Mouse (Mus musculus) limb, embryonic 12.5 days (tissue): ENCODE measurements around the gene Asb5. TPM values are rescaled to one million over a fixed set of nuclear protein-coding genes. Genes with fewer than 3 reads are reported as not detected.

ENCODE experiments used
- ATAC-seq: fragments of 200-750 bp; cut with Nextera tagmentation; 2 replicates; pipeline ENCODE4 v1.8.0; 2017; ENCODE audit warnings: low read depth, moderate TSS enrichment; ENCODE audit not compliant: insufficient number of reproducible peaks, insufficient read depth, low FRiP score, low TSS enrichment
- H3K27ac ChIP-seq: fragments of 300-500 bp; sonication (generic); 2 replicates; pipeline ENCODE4 v1.5.1; 2016; ENCODE audit warnings: mild to moderate bottlenecking, moderate library complexity
- H3K27me3 ChIP-seq: fragments of 300-500 bp; sonication (generic); 2 replicates; pipeline ENCODE4 v1.6.1; 2016; ENCODE audit warnings: mild to moderate bottlenecking, moderate library complexity
- H3K36me3 ChIP-seq: fragments of 300-500 bp; sonication (generic); 2 replicates; pipeline ENCODE4 v1.6.1; 2016; ENCODE audit warnings: mild to moderate bottlenecking, moderate library complexity
- H3K4me1 ChIP-seq: fragments of 300-500 bp; sonication (generic); replicated peaks from 2 replicates; pipeline ENCODE4 v1.6.1; 2016
- H3K4me2 ChIP-seq: fragments of 300-500 bp; sonication (generic); 2 replicates; pipeline ENCODE4 v1.6.1; 2016; ENCODE audit warnings: mild to moderate bottlenecking, moderate library complexity
- H3K4me3 ChIP-seq: fragments of 300-500 bp; sonication (generic); replicated peaks from 2 replicates; pipeline ENCODE4 v1.5.1; 2016; ENCODE audit warnings: mild to moderate bottlenecking
- H3K9ac ChIP-seq: fragments of 300-500 bp; sonication (generic); replicated peaks from 2 replicates; pipeline ENCODE4 v1.6.1; 2016; ENCODE audit warnings: mild to moderate bottlenecking, moderate library complexity
- H3K9me3 ChIP-seq: fragments of 300-500 bp; sonication (generic); 2 replicates; pipeline ENCODE4 v1.6.1; 2016; ENCODE audit warnings: mild to moderate bottlenecking, moderate library complexity
- WGBS: fragments of 180-500 bp; shearing (Covaris S2); methylation state at CpG from one replicate; pipeline ENCODE4 v1.1.7; 2016; 5-methylcytosine and 5-hydroxymethylcytosine counted together
- polyA plus RNA-seq: library from polyadenylated mRNA; unstranded; fragments of >200 nt; fragmentation: Nextera tagmentation; extraction: Ambion mirVana; gene quantifications from 2 replicates; pipeline ENCODE4 v1.2.1, GENCODE M21; 2016

Gene Asb5
- 8.5 and 9.4 TPM in 2 replicates for polyA plus RNA-seq

DNA sequence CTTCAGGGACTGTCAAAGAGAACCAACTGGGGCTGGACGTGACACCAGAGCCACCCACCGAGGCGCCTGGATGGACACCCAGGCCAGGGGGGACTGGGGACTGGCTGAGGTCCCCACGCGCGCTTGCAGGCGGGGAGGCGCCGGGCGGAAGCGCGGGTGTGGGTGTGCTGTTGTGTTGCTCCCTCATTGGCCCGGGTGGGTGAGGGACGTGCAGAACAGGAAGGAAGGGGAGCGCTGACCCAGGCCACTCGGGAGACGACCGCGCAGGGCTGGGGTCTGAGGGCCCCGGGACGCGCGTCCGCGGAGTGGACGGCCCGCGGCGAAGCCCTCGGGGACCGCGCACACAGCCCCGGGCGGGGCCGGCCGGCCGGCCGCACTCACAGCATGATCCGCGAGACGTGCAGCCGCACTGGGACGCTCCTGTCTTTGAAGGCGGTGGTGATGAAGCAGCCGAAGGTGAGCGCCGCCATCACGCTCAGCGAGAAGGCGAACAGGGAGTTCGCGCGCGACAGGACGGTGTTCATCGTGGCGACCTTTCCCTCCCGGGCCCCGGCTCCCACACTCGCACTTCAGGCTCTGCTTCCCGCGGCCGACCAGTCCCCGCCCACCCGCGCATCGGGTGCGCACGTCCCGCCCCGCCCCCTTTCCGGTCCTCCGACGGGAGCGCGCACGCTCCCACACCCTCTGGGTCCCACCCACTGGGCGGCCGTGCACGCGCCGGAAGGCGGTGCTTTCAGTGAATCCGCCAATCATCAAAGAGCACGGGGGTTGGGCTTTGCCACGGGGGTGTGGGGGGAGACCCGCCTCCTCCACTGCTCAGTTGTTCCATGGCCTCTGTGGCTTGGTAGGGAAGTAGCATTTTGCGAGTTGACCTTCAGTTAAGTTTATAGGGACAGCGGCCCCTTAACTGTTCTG is at the start of gene Asb5, which contains the start of gene Spcs3:
Gene Asb5 (plus strand): TSS at position 199 of the 915 bp plus-strand sequence.
Gene Spcs3 (minus strand): TSS at position 617 of the 915 bp plus-strand sequence.
- H3K27ac ChIP-seq = peak within 1 kb of the TSS; percentile 85
- no peaks in the 10 kb centered on the region for H3K27me3 ChIP-seq
- no peaks in the 10 kb centered on the region for H3K9me3 ChIP-seq
- H3K4me1 ChIP-seq = peaks cover 17% of the 10 kb centered on the region
- peak within 1 kb of the TSS; percentile 86 for H3K4me3 ChIP-seq
- ATAC-seq = peak; percentile 93
- peaks cover 13% of the 10 kb centered on the region; the same call in 1 of the 2 replicates for H3K36me3 ChIP-seq
- H3K4me2 ChIP-seq = peak within 1 kb of the TSS; percentile 65
- WGBS = under 1% methylated on average over 89 of the region's 89 CpGs
- H3K9ac ChIP-seq = peak within 1 kb of the TSS; percentile 89

DNA sequence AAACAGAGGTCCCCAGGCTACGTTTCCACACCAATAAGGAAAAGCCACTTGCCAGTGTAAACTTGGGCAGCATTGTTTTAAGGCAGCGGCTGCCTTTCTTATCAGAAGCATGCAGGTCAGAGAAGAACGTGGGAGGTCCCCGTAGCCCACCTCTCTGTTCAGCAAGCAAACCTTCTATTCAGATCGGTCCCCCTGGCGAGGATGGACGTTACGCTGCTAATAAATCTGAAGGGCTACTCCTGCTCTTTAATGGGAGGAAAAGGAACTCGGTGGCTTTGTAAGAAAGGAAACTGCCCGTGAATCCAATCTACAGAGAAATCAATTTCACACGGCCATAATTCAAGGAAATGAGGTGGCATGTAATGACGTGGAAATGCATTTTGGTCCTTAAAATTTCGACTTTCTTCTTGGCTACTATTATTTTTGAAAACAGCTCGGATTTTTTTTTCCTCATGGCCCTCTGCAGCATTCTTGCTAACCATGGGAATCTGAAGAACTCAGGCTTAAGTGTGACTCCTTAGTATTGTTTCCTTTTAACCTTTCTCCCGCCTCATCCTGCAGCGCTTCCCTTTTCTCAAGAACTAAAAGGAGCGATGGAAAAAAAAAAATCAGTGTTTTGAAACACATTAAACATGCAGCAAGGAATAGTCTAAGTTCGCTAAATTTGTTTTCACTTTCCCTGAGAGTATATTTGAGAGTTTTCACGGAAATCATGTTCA is 42.7 kb upstream of the Asb5 start:
- WGBS = 27% methylated on average over 19 of the region's 19 CpGs
- no peak for ATAC-seq
- Histone ChIP-seq H3K4me1 (0 out of 2 replicates have a peak, but pooled peaks cover 8% of the 10 kb centered on the region), H3K27ac (peak overlapping the region; percentile 35; the same call in 1 of the 2 replicates), H3K9ac (0 out of 2 replicates have a peak overlapping the region, but pooled peaks have one; percentile 34), H3K36me3 (no peaks in the 10 kb centered on the region), H3K27me3 (no peaks in the 10 kb centered on the region; the same call in 1 of the 2 replicates), H3K9me3 (no peaks in the 10 kb centered on the region), H3K4me2 (peak overlapping the region; percentile 49), H3K4me3 (peak overlapping the region; percentile 26)

DNA sequence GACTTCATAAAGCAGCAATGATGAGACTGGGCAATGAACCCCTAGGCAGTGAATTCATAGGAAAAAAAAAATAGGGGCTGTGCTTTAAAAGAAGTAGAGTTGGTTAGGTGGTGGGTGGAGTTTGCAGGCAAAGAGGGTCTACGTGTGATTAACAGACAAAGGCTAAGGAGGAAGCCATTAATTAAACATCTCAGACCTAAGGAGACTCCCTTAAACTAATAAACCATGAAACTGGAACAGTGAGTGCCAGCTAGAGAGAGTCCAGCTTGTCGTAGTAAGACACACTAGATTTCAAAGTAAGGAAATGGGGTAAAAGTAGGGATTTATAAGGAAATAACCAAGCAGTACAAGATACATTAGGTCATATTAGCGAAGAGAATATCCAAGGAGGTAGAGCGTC is 40.9 kb upstream of the Asb5 start:
- no peak overlapping the region for H3K4me2 ChIP-seq
- no peaks in the 10 kb centered on the region for H3K9me3 ChIP-seq
- no peak for ATAC-seq
- H3K9ac ChIP-seq = no peak overlapping the region
- H3K36me3 ChIP-seq = no peaks in the 10 kb centered on the region
- H3K4me3 ChIP-seq = no peak overlapping the region
- no peak overlapping the region for H3K27ac ChIP-seq
- no peaks in the 10 kb centered on the region; the same call in 1 of the 2 replicates for H3K27me3 ChIP-seq
- H3K4me1 ChIP-seq = 0 out of 2 replicates have a peak, but pooled peaks cover 8% of the 10 kb centered on the region
- 70% methylated on average over 4 of the region's 4 CpGs for WGBS

DNA sequence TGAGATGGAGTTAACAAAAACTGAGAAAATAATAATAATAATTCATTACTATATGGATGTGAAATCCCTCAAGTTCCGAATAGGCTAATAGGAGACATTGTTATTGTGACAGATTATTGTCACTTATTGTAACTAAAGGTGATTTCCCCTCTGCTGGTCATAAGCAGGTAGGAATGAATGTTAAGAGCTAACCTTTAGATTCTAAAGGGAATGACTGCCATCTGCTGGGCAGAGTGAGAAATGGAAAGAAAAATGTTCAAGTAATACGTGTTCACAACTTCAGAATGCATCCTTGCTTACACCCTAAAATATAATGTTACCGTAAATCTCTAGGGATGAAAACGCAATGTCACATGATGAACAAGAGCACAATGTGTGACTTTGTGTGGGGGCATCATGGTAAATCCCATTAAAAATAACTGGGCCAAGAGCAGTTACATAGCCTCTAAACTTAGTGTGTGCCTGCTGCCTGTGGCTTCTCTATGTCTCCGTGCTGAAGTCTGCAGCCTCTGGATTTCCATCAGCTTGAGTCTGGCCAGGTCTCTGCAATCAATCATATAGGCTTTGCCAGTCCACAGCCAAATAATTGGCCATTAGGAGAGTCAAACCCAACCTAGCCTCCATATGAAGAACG is 38.2 kb upstream of the Asb5 start:
- Histone ChIP-seq H3K4me1 (0 out of 2 replicates have a peak, but pooled peaks cover 8% of the 10 kb centered on the region), H3K27me3 (no peaks in the 10 kb centered on the region; the same call in 1 of the 2 replicates), H3K9ac (no peak overlapping the region), H3K9me3 (no peaks in the 10 kb centered on the region), H3K4me2 (peak overlapping the region; percentile 29), H3K4me3 (no peak overlapping the region), H3K36me3 (no peaks in the 10 kb centered on the region), H3K27ac (no peak overlapping the region)
- 11% methylated on average over 6 of the region's 6 CpGs for WGBS
- ATAC-seq = peak; percentile 44; the same call in 1 of the 2 replicates

DNA sequence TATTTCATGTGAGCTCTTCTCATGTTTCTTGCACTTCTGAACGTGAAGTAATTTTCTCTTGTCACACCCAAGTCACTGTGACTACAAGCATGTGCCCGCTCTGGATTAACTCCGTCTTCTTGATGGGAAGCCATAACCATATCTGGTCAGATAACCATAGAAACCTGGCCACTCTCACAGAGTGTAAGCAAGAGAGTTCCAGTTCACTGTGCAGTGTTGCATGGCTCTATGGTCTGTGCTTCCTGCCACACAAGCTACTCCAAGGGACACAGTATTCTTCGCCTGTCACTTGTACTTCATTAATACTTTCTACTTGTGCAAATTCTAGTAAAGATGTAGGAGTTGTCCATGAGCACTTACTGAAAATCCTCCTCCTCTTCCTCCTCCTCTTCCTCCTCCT is 37.4 kb upstream of the Asb5 start:
- H3K4me3 ChIP-seq = no peak overlapping the region
- H3K9me3 ChIP-seq = no peaks in the 10 kb centered on the region
- H3K4me1 ChIP-seq = 0 out of 2 replicates have a peak, but pooled peaks cover 4% of the 10 kb centered on the region
- H3K27ac ChIP-seq = no peak overlapping the region
- H3K4me2 ChIP-seq = no peak overlapping the region
- H3K36me3 ChIP-seq = no peaks in the 10 kb centered on the region
- no peak for ATAC-seq
- no peaks in the 10 kb centered on the region; the same call in 1 of the 2 replicates for H3K27me3 ChIP-seq
- 60% methylated on average over 4 of the region's 4 CpGs for WGBS
- H3K9ac ChIP-seq = no peak overlapping the region

DNA sequence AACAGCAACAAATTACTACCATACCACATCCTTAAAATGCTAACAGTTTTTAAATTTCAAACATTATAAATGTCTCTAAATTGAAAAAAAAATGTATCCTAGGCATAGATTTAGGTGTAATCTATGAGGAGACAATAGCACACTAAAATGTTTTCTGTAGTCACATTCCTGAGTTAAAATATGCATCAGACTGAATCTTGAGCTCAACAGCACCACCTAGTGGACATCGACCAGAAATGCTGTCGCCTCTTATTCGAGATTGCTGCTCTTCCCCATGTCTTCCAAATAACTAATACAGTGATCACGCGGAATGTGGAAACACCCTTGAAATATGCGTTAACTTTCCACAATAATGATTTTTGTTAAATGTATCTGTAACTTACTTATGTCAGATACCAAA is 36.3 kb upstream of the Asb5 start:
- no peak overlapping the region for H3K4me3 ChIP-seq
- H3K27me3 ChIP-seq = no peaks in the 10 kb centered on the region; the same call in 1 of the 2 replicates
- 0 out of 2 replicates have a peak, but pooled peaks cover 4% of the 10 kb centered on the region for H3K4me1 ChIP-seq
- H3K9me3 ChIP-seq = no peaks in the 10 kb centered on the region
- no peak for ATAC-seq
- H3K36me3 ChIP-seq = no peaks in the 10 kb centered on the region
- no peak overlapping the region for H3K27ac ChIP-seq
- H3K9ac ChIP-seq = no peak overlapping the region
- 14% methylated on average over 6 of the region's 6 CpGs for WGBS
- H3K4me2 ChIP-seq = no peak overlapping the region

DNA sequence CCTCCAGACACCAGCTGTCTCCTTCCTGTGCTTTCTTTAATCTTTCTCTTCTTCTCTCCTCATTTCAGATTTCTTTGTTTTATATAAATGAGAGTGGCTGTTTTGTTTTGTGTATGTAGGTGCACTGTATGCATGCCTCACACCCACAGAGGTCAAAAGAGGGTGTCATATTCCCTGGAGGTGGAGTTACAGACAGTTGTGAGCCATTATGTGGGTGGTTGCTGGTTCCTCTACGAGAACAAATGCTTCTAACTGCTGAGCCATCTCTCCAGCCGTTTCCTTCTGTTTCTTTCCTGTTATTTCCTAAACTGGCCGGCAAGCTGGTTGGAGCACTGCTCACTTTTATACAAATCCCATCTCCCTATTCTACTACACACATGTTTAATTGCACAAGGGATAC is 35.5 kb upstream of the Asb5 start:
- Histone ChIP-seq H3K27ac (no peak overlapping the region), H3K27me3 (no peaks in the 10 kb centered on the region; the same call in 1 of the 2 replicates), H3K36me3 (no peaks in the 10 kb centered on the region), H3K9ac (no peak overlapping the region), H3K4me2 (no peak overlapping the region), H3K4me1 (0 out of 2 replicates have a peak, but pooled peaks cover 4% of the 10 kb centered on the region), H3K4me3 (no peak overlapping the region), H3K9me3 (no peaks in the 10 kb centered on the region)
- WGBS = 31% methylated on average over 3 of the region's 3 CpGs
- no peak for ATAC-seq

DNA sequence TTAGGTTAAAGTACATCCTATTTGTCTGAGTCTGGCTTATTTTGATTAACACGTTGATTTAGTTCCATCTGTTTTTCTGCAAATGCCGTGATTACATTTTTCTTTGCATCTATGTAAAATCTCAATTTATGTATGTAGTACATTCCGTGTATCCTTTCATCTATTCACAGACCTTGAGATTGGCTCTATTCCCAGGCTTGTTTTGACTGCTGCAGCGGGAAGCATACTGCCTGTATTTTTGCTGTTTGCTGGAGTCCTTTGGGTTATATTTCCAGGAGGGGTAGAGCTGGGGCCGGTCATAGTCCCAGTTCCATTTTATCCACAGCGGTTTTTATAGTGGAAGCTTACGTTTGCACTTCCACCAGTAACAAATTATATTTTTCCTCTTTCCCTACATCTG is 26.3 kb upstream of the Asb5 start:
- Histone ChIP-seq H3K9me3 (no peaks in the 10 kb centered on the region), H3K4me1 (no peaks in the 10 kb centered on the region), H3K4me2 (no peak overlapping the region), H3K27me3 (no peaks in the 10 kb centered on the region), H3K36me3 (no peaks in the 10 kb centered on the region), H3K4me3 (no peak overlapping the region), H3K27ac (no peak overlapping the region), H3K9ac (no peak overlapping the region)
- WGBS = 77% methylated on average over 7 of the region's 7 CpGs
- ATAC-seq = no peak

DNA sequence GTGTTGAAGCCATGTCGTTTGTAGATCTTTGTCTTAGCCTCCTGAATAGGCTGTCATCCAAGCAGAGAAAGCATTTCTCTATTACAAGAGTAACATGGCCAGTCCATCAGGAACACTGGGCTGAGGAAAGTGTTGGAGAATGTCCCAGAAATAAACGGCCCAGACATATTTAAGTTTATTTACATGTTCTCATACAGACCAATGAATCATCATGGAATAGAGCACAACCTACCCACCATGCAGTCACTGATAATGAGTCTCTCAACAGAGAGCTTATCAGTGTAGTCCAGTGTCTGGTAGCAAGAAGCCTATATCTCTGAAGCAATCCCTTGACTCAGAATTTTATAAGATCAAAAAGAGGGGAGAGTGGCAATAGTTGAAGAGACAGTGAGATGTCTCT is 24.3 kb upstream of the Asb5 start:
- H3K9me3 ChIP-seq = no peaks in the 10 kb centered on the region
- WGBS = 79% methylated on average over 2 of the region's 2 CpGs
- H3K27ac ChIP-seq = no peak overlapping the region
- no peak overlapping the region for H3K4me3 ChIP-seq
- no peaks in the 10 kb centered on the region for H3K36me3 ChIP-seq
- no peak overlapping the region for H3K4me2 ChIP-seq
- no peak overlapping the region for H3K9ac ChIP-seq
- H3K27me3 ChIP-seq = no peaks in the 10 kb centered on the region
- H3K4me1 ChIP-seq = no peaks in the 10 kb centered on the region; the same call in 1 of the 2 replicates
- ATAC-seq = no peak

DNA sequence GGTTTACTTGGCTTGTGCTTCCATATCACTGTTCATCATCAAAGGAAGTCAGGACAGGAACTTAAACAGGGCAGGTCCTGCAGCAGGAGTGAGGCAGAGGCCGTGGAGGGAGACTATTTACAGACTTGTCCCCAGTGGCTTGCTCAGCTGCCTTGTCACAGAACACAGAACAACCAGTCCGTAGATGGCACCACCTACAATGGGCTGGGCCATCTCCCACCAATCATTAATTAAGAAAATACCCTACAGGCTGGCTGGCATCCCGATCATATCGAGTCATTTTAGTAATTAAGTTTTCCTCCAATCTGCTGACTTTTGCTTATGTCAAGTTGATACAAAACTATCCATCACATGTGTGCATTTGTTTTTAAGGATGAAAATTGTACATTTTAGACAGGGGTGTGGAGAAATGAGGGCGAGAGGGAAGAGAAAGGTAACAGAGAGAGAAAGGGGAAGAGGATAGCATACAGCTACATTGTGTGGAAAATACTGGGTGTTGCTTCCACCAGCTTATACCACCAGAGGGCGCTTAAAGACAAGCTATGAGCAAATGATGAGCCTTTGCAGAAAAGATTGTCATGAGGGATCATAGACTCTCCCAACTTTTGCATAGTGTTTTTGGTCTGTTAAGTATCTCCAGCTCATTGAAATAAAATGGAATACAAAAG is 21.8 kb upstream of the Asb5 start:
- no peak for ATAC-seq
- Histone ChIP-seq H3K9me3 (no peaks in the 10 kb centered on the region), H3K4me1 (no peaks in the 10 kb centered on the region; the same call in 1 of the 2 replicates), H3K4me3 (no peak overlapping the region), H3K9ac (no peak overlapping the region), H3K27me3 (no peaks in the 10 kb centered on the region), H3K36me3 (no peaks in the 10 kb centered on the region), H3K4me2 (no peak overlapping the region), H3K27ac (no peak overlapping the region)
- WGBS = 32% methylated on average over 6 of the region's 6 CpGs
